Mouse (Mus musculus) bone marrow macrophage, adult 2 months (primary cell): ENCODE measurements around the gene Plekha4.

Experiments
- CTCF ChIP-seq: IDR thresholded peaks from 2 replicates; pipeline ENCODE4 v1.5.1; 2012; ENCODE audit warnings: low read depth, mild to moderate bottlenecking, low read length, moderate library complexity
- POLR2A ChIP-seq: IDR thresholded peaks from 2 replicates; pipeline ENCODE4 v1.6.1; 2012; ENCODE audit warnings: mild to moderate bottlenecking, low read depth, low read length, borderline replicate concordance

DNA sequence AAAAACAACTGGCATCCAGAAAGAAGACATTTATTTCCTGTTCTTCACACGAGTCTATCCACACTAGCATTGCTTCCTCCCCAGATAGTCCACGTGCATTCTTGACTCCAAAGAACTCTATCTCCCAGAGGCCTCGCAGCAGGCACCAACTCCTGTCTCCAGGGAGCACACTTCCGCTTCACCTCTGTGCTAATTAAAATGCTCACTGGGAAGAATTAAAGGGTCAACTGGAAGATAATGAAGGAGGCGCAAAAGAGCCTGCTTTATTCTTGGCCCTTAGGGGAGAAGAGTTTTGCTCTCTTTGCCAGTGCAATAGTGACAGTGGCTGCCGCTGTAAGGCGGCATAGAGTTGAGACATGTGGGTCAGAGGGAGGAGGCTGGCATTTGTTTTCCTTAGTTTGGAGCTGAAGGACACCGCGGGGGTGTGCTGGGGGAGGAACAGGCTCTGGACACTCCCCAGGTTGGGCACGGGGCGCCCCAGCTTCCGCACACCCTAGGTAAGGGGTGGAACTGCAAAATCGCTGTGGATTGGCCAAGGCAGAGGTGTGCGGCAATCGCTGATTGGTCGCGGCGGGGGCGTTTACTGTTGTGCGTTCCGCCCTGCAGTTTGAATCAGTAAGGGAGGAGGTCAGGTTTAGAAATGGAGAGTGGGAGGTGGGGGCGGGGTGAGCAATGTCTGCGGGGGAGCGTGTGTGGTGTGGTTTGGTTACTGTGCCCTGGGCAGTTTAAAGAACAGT is 41.8 kb downstream of the Plekha4 start:
- no peak for TF ChIP-seq CTCF
- TF ChIP-seq POLR2A = no peak
